Mouse (Mus musculus): ENCODE results near the gene S100a6. TPM values are rescaled to one million over a fixed set of nuclear protein-coding genes. Genes with fewer than 3 reads are reported as not detected.

S100a6 gene
- polyA plus RNA-seq, 1 experiment from 2014 or later = 11.8 TPM

- WGBS = 92% methylated on average over 2 of the region's 2 CpGs
- no peaks in the 10 kb centered on the region for H3K4me1 ChIP-seq (ENCODE audit: control insufficient read depth, insufficient read depth, low read length)
- ATAC-seq (ENCODE audit: low read depth) = no peak
- H3K4me3 ChIP-seq (ENCODE audit: low read depth, low read length) = no peak overlapping the region
- no peak overlapping the region for H3K27ac ChIP-seq (ENCODE audit: low read depth, low read length)
- H3K36me3 ChIP-seq (ENCODE audit: control insufficient read depth, insufficient read depth, low read length) = no peaks in the 10 kb centered on the region
- no peak overlapping the region for H3K4me2 ChIP-seq (ENCODE audit: low read depth, low read length)
- H3K9me3 ChIP-seq (ENCODE audit: control insufficient read depth, low read length) = no peaks in the 10 kb centered on the region
- H3K27me3 ChIP-seq (ENCODE audit: control insufficient read depth, insufficient read depth, low read length) = no peaks in the 10 kb centered on the region
- no peak overlapping the region for H3K9ac ChIP-seq (replicated peaks; ENCODE audit: low read depth, low read length)
Observed at GRCm38 (mm10) chr3:90605736-90606135, 6.9 kb upstream of the S100a6 start.

GRCm38 (mm10) chr3:90606185-90606584 is 6.5 kb upstream of the S100a6 start:
- H3K27me3 ChIP-seq (ENCODE audit: control insufficient read depth, insufficient read depth, low read length) = no peaks in the 10 kb centered on the region
- H3K9ac ChIP-seq (replicated peaks; ENCODE audit: low read depth, low read length) = no peak overlapping the region
- H3K4me3 ChIP-seq (ENCODE audit: low read depth, low read length) = no peak overlapping the region
- no peak for ATAC-seq (ENCODE audit: low read depth)
- H3K36me3 ChIP-seq (ENCODE audit: control insufficient read depth, insufficient read depth, low read length) = no peaks in the 10 kb centered on the region
- no peak overlapping the region for H3K4me2 ChIP-seq (ENCODE audit: low read depth, low read length)
- H3K4me1 ChIP-seq (ENCODE audit: control insufficient read depth, insufficient read depth, low read length) = no peaks in the 10 kb centered on the region
- H3K9me3 ChIP-seq (ENCODE audit: control insufficient read depth, low read length) = no peaks in the 10 kb centered on the region
- WGBS = 97% methylated on average over 6 of the region's 6 CpGs
- H3K27ac ChIP-seq (ENCODE audit: low read depth, low read length) = no peak overlapping the region

- Histone ChIP-seq H3K27me3 (ENCODE audit: control insufficient read depth, insufficient read depth, low read length) (no peaks in the 10 kb centered on the region), H3K4me2 (ENCODE audit: low read depth, low read length) (no peak overlapping the region), H3K9ac (replicated peaks; ENCODE audit: low read depth, low read length) (no peak overlapping the region), H3K27ac (ENCODE audit: low read depth, low read length) (no peak overlapping the region), H3K9me3 (ENCODE audit: control insufficient read depth, low read length) (no peaks in the 10 kb centered on the region), H3K4me3 (ENCODE audit: low read depth, low read length) (no peak overlapping the region), H3K36me3 (ENCODE audit: control insufficient read depth, insufficient read depth, low read length) (no peaks in the 10 kb centered on the region), H3K4me1 (ENCODE audit: control insufficient read depth, insufficient read depth, low read length) (no peaks in the 10 kb centered on the region)
- ATAC-seq (ENCODE audit: low read depth) = no peak
- WGBS = 78% methylated on average over 3 of the region's 3 CpGs
Observed at GRCm38 (mm10) chr3:90607361-90607760, 5.3 kb upstream of the S100a6 start.

DNA sequence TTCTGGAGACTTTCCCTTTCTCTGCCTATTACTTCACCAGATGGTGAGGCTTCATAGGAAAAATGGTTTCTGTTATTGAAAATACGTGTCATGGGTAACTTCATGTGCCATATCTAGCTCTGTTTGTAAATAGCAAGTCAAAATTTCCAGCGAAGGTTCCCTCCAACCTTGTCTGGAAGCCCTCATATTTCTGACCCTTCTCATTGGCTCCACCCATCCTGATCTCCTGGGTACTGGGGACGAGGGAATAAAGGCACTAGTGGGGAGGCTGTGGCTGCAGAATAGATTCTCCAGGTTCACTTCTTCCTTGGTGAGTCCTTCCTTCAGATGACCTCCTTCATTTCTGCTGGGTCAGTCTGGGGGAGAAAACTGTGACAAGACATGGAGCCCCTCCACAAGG is 4.5 kb upstream of the S100a6 start, which contains the start of gene S100a5:
Gene S100a5, plus strand, starts transcription at position 301 of the 400 bp plus-strand sequence.
- Histone ChIP-seq H3K36me3 (ENCODE audit: control insufficient read depth, insufficient read depth, low read length) (no peaks in the 10 kb centered on the region), H3K9me3 (ENCODE audit: control insufficient read depth, low read length) (no peaks in the 10 kb centered on the region), H3K4me1 (ENCODE audit: control insufficient read depth, insufficient read depth, low read length) (no peaks in the 10 kb centered on the region; the same call in 1 of the 2 replicates), H3K27ac (ENCODE audit: low read depth, low read length) (no peak within 1 kb of the TSS), H3K27me3 (ENCODE audit: control insufficient read depth, insufficient read depth, low read length) (no peaks in the 10 kb centered on the region), H3K9ac (replicated peaks; ENCODE audit: low read depth, low read length) (no peak within 1 kb of the TSS), H3K4me2 (ENCODE audit: low read depth, low read length) (no peak within 1 kb of the TSS), H3K4me3 (ENCODE audit: low read depth, low read length) (no peak within 1 kb of the TSS)
- ATAC-seq (ENCODE audit: low read depth) = no peak
- WGBS = 66% methylated on average over 3 of the region's 3 CpGs

GRCm38 (mm10) chr3:90609102-90609501 is 3.6 kb upstream of the S100a6 start:
- Histone ChIP-seq H3K4me3 (ENCODE audit: low read depth, low read length) (no peak overlapping the region), H3K36me3 (ENCODE audit: control insufficient read depth, insufficient read depth, low read length) (no peaks in the 10 kb centered on the region), H3K4me1 (ENCODE audit: control insufficient read depth, insufficient read depth, low read length) (no peaks in the 10 kb centered on the region; the same call in 1 of the 2 replicates), H3K4me2 (ENCODE audit: low read depth, low read length) (no peak overlapping the region), H3K9ac (replicated peaks; ENCODE audit: low read depth, low read length) (no peak overlapping the region), H3K27ac (ENCODE audit: low read depth, low read length) (no peak overlapping the region), H3K9me3 (ENCODE audit: control insufficient read depth, low read length) (no peaks in the 10 kb centered on the region), H3K27me3 (ENCODE audit: control insufficient read depth, insufficient read depth, low read length) (no peaks in the 10 kb centered on the region)
- no peak for ATAC-seq (ENCODE audit: low read depth)

- H3K36me3 ChIP-seq (ENCODE audit: control insufficient read depth, insufficient read depth, low read length) = no peaks in the 10 kb centered on the region
- H3K27ac ChIP-seq (ENCODE audit: low read depth, low read length) = no peak overlapping the region
- H3K9me3 ChIP-seq (ENCODE audit: control insufficient read depth, low read length) = no peaks in the 10 kb centered on the region
- H3K27me3 ChIP-seq (ENCODE audit: control insufficient read depth, insufficient read depth, low read length) = no peaks in the 10 kb centered on the region
- no peak overlapping the region for H3K4me2 ChIP-seq (ENCODE audit: low read depth, low read length)
- H3K4me3 ChIP-seq (ENCODE audit: low read depth, low read length) = no peak overlapping the region
- H3K4me1 ChIP-seq (ENCODE audit: control insufficient read depth, insufficient read depth, low read length) = no peaks in the 10 kb centered on the region; the same call in 1 of the 2 replicates
- ATAC-seq (ENCODE audit: low read depth) = no peak
- H3K9ac ChIP-seq (replicated peaks; ENCODE audit: low read depth, low read length) = no peak overlapping the region
- 86% methylated on average over 3 of the region's 3 CpGs for WGBS
Observed at GRCm38 (mm10) chr3:90611494-90611893, 1.2 kb upstream of the S100a6 start.

DNA sequence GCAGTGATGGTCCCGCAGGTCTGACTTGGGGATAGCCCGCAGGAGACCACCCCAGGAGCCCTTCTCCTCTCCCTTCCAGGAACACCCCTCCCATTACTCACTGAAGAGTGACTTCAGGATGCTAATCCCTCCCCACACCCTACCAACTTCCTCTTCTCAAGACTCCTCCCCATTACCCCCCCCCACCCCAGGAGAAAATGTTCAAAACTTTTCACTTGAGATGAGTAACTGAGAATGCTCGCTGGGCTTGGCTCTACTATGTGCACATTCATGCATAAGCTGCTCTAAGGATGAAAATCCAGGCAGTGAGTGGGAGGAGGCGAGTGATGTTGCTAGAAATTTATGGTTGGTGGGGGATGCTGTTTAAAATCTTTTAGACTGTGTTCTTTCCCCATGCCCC is 621 bp upstream of the S100a6 start:
- WGBS = 62% methylated on average over 4 of the region's 4 CpGs
- Histone ChIP-seq H3K27ac (ENCODE audit: low read depth, low read length) (no peak overlapping the region), H3K9me3 (ENCODE audit: control insufficient read depth, low read length) (no peaks in the 10 kb centered on the region), H3K4me3 (ENCODE audit: low read depth, low read length) (no peak overlapping the region), H3K4me2 (ENCODE audit: low read depth, low read length) (no peak overlapping the region), H3K9ac (replicated peaks; ENCODE audit: low read depth, low read length) (no peak overlapping the region), H3K36me3 (ENCODE audit: control insufficient read depth, insufficient read depth, low read length) (no peaks in the 10 kb centered on the region), H3K27me3 (ENCODE audit: control insufficient read depth, insufficient read depth, low read length) (no peaks in the 10 kb centered on the region), H3K4me1 (ENCODE audit: control insufficient read depth, insufficient read depth, low read length) (no peaks in the 10 kb centered on the region; the same call in 1 of the 2 replicates)
- ATAC-seq (ENCODE audit: low read depth) = no peak

GRCm38 (mm10) chr3:90613461-90614147 is 922 bp downstream of the S100a6 start:
- Histone ChIP-seq H3K27me3 (ENCODE audit: control insufficient read depth, insufficient read depth, low read length) (no peaks in the 10 kb centered on the region), H3K9ac (replicated peaks; ENCODE audit: low read depth, low read length) (no peak overlapping the region), H3K9me3 (ENCODE audit: control insufficient read depth, low read length) (no peaks in the 10 kb centered on the region), H3K27ac (ENCODE audit: low read depth, low read length) (no peak overlapping the region), H3K4me3 (ENCODE audit: low read depth, low read length) (no peak overlapping the region), H3K36me3 (ENCODE audit: control insufficient read depth, insufficient read depth, low read length) (no peaks in the 10 kb centered on the region), H3K4me2 (ENCODE audit: low read depth, low read length) (peak overlapping the region; percentile 51; the same call in 1 of the 2 replicates), H3K4me1 (ENCODE audit: control insufficient read depth, insufficient read depth, low read length) (no peaks in the 10 kb centered on the region; the same call in 1 of the 2 replicates)
- no peak for ATAC-seq (ENCODE audit: low read depth)
- WGBS = 75% methylated on average over 7 of the region's 7 CpGs

DNA sequence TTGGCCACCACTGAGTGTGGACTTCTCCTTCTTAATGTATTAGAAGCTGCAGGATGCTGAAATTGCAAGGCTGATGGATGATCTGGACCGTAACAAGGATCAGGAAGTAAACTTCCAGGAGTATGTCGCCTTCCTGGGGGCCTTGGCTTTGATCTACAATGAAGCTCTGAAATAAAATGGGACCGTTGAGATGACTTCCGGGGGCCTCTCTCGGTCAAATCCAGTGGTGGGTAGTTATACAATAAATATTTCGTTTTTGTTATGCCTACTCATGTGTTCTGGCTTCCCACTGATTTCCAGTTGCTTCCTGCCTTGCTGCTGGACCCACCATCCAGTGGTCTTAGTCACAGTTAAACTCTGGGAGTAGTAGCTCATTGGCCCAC is 1.5 kb downstream of the S100a6 start:
- WGBS = 85% methylated on average over 6 of the region's 6 CpGs
- Histone ChIP-seq H3K9me3 (ENCODE audit: control insufficient read depth, low read length) (no peaks in the 10 kb centered on the region), H3K4me3 (ENCODE audit: low read depth, low read length) (no peak overlapping the region), H3K4me1 (ENCODE audit: control insufficient read depth, insufficient read depth, low read length) (no peaks in the 10 kb centered on the region; the same call in 1 of the 2 replicates), H3K27me3 (ENCODE audit: control insufficient read depth, insufficient read depth, low read length) (no peaks in the 10 kb centered on the region), H3K36me3 (ENCODE audit: control insufficient read depth, insufficient read depth, low read length) (no peaks in the 10 kb centered on the region), H3K27ac (ENCODE audit: low read depth, low read length) (no peak overlapping the region), H3K4me2 (ENCODE audit: low read depth, low read length) (no peak overlapping the region), H3K9ac (replicated peaks; ENCODE audit: low read depth, low read length) (no peak overlapping the region)
- no peak for ATAC-seq (ENCODE audit: low read depth)
